Mouse (Mus musculus): ENCODE results near the gene Syt8.

The Syt8 gene

GRCm38 (mm10) chr7:142476795-142477452, 42.3 kb downstream of the Syt8 start:
- no peak for DNase-seq (ENCODE audit: low spot score)

DNA sequence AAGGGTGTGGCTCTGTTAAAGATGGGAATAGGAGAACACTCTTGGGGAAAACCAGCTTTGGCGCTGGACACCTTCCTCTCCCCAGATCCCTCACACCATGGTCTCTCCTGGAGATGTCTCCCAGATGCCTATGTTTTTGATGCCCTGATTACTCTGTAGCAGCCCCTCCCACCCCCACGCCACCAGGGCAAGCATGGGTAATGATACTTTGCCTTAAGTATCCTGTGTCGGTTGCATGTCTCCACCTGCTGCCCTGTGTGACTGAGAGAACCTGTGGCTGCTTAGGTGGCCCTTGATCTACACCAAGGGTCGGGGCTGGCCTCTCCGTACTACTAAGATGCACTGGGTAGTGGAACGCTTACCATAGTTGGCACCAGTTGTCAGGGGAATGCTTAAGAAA, 43.4 kb downstream of the Syt8 start:
- no peak for DNase-seq (ENCODE audit: low spot score)

GRCm38 (mm10) chr7:142478574-142478973, 43.9 kb downstream of the Syt8 start:
- no peak for DNase-seq (ENCODE audit: low spot score)

- DNase-seq (ENCODE audit: low spot score) = no peak
These were observed 44.7 kb downstream of the Syt8 start for GRCm38 (mm10) chr7:142479307-142479706.

GRCm38 (mm10) chr7:142479886-142480285, 45.2 kb downstream of the Syt8 start:
- no peak for DNase-seq (ENCODE audit: low spot score)

DNA sequence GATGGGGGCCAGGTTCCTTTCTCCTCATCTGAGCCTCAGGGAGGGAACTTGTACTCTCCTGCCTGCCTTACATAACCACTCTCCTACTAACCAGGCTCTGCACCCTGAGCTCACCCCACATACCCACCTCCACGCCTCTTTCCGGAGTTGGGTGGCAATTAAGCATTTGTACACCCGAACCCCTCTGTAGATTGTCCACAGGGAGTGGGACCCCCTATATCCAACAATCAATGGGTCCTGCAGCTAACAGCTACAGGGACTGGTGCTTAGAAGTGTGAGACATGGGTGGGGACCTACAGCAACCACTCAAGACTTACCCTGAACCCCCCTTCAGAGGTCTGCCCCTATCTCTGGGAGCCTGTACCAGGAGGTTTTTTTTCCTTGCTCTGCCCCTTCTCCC, 46.0 kb downstream of the Syt8 start:
- DNase-seq (ENCODE audit: low spot score) = no peak

DNA sequence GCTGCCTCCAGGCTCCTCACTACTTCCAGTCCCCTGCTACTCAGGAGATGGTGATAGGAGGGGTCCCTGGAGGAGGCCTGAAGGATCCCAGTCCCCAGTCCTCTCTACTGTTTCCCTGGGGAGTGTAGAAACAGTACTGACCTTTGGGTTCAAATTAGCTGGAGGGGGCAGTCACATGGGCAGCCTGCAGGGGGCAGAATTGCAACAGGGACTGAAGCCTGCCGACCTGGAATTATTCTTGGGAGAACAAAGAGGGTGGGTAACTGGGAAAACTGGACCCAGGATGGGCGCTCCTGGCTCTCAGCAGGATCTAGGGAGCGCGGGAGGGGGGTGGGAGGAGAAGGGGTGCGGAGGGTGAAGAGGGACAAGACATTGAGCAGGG, 46.5 kb downstream of the Syt8 start:
- peak; percentile 71 for DNase-seq (ENCODE audit: low spot score)

DNA sequence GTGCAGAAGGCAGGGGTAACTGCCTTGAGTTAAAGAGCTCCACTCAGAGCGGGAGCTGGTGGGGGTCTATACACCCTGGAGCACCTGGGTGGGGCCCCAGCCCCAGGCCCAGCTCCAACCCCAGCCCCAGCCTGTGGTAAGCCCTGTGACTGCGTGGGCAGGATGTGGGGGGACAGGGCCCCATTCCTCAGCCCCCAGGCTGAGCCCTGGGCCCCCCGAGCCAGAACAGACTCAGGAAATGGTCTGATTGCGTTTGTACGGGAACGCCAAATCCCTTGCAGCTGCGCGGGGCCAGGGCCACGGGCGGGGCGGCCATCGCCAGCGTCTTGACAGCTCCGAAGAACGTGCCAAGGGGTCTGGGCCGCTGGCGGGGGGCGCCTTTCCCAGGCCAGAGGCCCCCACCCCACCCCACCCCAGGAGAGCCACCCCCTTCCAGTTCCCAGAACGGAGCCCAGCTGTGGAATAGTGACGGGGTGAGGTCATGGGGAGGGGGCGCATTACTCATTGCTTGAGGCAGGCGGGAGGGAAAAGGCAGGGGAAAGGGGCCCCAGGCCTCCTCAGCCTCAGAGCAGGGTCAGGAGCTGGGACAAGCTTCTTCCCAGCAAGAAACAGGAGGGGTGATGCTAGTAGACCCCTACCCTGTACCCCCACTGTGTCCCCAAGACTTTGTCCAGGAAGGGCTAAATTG, 47.1 kb downstream of the Syt8 start:
- DNase-seq (ENCODE audit: low spot score) = peak; percentile 59

DNA sequence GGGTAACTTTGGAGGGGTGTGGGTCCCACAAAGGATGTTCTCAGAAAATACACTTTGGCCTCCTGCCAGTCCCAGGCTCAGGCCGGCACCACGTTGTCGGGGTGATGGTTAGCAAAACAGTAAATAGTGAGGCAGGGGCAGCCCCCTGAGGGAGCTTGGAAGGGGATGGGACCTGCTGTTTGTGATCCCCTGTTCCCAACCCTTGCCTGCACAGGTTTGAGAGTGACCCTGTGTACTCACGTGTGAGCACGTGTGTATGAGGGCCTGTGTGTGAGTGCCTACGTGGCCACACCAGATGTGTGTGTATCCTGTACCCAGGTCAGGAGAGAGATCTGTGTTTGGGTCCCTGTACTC, 47.6 kb downstream of the Syt8 start:
- no peak for DNase-seq (ENCODE audit: low spot score)

- DNase-seq (ENCODE audit: low spot score) = no peak
These were observed 48.5 kb downstream of the Syt8 start for GRCm38 (mm10) chr7:142483136-142483535.

DNA sequence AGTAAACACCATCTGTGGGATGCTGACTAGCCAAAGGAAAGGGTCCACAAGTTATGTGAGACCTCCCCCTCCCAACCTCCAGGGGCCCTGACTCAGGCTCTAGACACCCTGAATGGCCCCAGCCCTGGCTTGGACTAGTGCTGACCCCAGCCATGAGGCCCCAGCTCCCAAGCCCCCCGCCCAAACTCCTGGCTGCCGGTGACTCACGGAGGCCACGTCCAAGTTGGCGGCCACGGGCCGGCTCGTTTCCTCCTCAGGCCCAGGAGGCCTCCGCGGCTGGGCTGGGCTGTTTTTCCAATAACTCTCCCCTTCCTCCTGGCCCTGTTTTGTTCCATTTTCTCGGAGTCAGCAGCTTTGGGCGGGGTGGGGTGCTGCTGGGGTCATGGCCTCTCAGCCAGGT, 50.1 kb downstream of the Syt8 start:
- no peak for DNase-seq (ENCODE audit: low spot score)

- peak; percentile 14 for DNase-seq (ENCODE audit: low spot score)
These were observed 52.1 kb downstream of the Syt8 start for GRCm38 (mm10) chr7:142486751-142487162.

DNA sequence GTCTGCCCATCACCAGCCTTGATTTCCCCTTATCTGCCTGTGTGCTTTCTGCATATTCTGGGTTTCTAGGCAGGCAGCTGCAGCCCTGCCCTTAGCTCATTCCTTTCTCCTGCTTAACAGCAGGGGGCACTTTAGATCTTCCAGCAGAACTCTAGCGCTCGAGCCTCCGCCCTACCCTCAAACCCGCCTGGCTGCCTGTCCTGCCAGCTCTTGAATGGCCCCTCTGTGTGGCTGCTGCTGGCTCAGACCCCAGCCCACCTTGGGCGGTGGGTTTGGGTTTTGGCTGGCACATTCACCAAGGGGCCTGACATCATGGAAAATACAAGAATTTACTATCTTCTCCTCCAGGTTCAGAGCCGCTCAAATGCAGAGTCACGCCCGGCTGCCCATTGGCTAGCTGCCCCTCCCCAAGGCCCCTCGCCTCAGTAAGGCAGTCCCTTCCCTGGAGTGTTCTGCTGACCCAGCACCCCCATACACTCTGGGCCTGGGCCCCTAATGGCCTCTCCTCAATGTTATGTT, 52.8 kb downstream of the Syt8 start:
- DNase-seq (ENCODE audit: low spot score) = peak; percentile 33

- no peak for DNase-seq (ENCODE audit: low spot score)
These were observed 53.4 kb downstream of the Syt8 start for GRCm38 (mm10) chr7:142488053-142488452.

All from urinary bladder, postnatal 25 days (tissue).